Mouse (Mus musculus): Measurements from ENCODE around the gene Cers5.

- TF ChIP-seq CTCF (IDR thresholded peaks at IDR 0.05; ENCODE audit: low read depth, low read length) (no peak), GATA1 (IDR thresholded peaks at IDR 0.05; ENCODE audit: borderline replicate concordance, low read length) (no peak), POLR2AphosphoS5 (IDR thresholded peaks at IDR 0.05; ENCODE audit: insufficient replicate concordance, low read depth, low read length) (no peak)
These were observed 64.5 kb downstream of the Cers5 start for GRCm38 (mm10) chr15:99708176-99708575.
